Mouse (Mus musculus): ENCODE results near the gene AU022252. TPM values are rescaled to one million over a fixed set of nuclear protein-coding genes. Genes with fewer than 3 reads are reported as not detected.

The AU022252 gene
- polyA plus RNA-seq, 1 experiment from 2014 or later: 24.0 TPM

- Histone ChIP-seq H3K4me3 (ENCODE audit: low read depth, low read length) (peak within 1 kb of the TSS; percentile 63), H3K36me3 (ENCODE audit: control insufficient read depth, insufficient read depth, low read length) (no peaks in the 10 kb centered on the region), H3K27ac (ENCODE audit: low read length) (no peak within 1 kb of the TSS), H3K9ac (replicated peaks; ENCODE audit: low read depth, low read length) (peak within 1 kb of the TSS; percentile 78), H3K4me1 (ENCODE audit: control insufficient read depth, insufficient read depth, low read length) (peaks cover 5% of the 10 kb centered on the region; the same call in 1 of the 2 replicates), H3K9me3 (ENCODE audit: control insufficient read depth, low read depth, low read length) (no peaks in the 10 kb centered on the region), H3K4me2 (replicated peaks; ENCODE audit: low read depth, low read length) (peak within 1 kb of the TSS; percentile 72), H3K27me3 (ENCODE audit: control insufficient read depth, insufficient read depth, low read length) (no peaks in the 10 kb centered on the region)
- ATAC-seq (ENCODE audit: insufficient number of reproducible peaks, insufficient read depth, low FRiP score, low read depth): peak; percentile 100
- whole genome bisulfite sequencing: under 1% methylated on average over 40 of the region's 40 CpGs
Observed at GRCm38 (mm10) chr4:119173851-119174453, 58.6 kb downstream of the AU022252 start, which contains the start of gene Zfp691. TSS of gene Zfp691 (minus strand) at chr4:119174195.

DNA sequence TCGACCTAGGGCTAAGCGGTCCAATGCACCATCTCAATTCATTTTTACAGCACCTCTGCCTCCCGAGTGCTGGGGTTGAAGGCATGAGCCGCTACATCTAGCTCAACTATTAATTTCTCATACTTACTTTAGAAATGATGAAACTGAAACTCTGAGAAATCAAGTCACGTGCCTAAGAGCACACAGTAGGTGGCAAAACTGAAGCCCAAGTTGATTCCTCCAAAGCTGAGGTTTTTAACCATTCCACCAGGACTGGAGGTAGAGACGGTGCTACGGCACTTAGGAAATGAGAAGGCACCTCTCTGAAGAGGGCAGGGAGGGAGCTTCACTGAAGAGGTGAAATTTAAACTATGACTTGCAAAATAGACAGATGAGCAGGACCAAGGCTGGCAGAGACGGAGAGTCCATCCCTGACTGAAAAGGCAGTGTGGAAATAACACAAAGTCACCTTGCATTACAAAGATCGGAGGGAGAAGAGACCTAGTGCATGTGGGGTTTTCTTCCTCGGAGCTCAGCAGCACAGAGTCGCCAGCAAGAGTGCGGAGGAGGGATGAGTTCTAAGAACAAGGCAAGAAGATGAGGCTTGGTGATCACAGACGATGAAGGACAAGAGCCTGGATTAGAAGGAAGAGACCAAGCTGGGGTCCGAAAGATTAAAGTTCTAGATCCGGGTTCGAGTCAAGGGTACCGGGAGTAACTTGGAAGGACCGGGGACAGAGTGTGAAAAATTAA, 59.4 kb downstream of the AU022252 start:
- Histone ChIP-seq H3K4me1 (ENCODE audit: control insufficient read depth, insufficient read depth, low read length) (peaks cover 5% of the 10 kb centered on the region; the same call in 1 of the 2 replicates), H3K27me3 (ENCODE audit: control insufficient read depth, insufficient read depth, low read length) (no peaks in the 10 kb centered on the region), H3K9me3 (ENCODE audit: control insufficient read depth, low read depth, low read length) (no peaks in the 10 kb centered on the region), H3K4me3 (ENCODE audit: low read depth, low read length) (peak overlapping the region; percentile 63), H3K36me3 (ENCODE audit: control insufficient read depth, insufficient read depth, low read length) (no peaks in the 10 kb centered on the region; the same call in 1 of the 2 replicates), H3K4me2 (replicated peaks; ENCODE audit: low read depth, low read length) (peak overlapping the region; percentile 72), H3K27ac (ENCODE audit: low read length) (no peak overlapping the region), H3K9ac (replicated peaks; ENCODE audit: low read depth, low read length) (peak overlapping the region; percentile 78)
- WGBS: 34% methylated on average over 18 of the region's 18 CpGs
- ATAC-seq (ENCODE audit: insufficient number of reproducible peaks, insufficient read depth, low FRiP score, low read depth): no peak

DNA sequence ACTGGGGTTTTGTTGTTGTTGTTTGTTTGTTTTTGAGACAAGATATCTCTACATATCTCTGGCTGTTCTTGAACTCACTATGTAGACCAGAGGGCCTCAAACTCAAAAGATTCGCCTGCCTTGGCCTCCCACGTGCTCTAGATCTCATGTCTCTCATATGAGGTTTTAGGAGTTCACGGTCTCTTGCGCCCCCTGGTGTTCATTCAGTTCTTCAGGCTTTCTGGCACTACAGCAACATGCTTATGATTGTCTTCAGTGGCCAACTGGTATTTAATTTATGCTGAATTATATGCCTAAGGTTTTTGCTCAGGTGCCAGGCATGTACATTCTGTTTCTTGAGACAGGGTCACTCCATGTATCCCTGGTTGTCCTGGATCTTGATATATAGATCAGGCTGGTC, 64.8 kb downstream of the AU022252 start:
- 5% methylated on average over 4 of the region's 4 CpGs for WGBS
- Histone ChIP-seq H3K4me2 (replicated peaks; ENCODE audit: low read depth, low read length) (no peak overlapping the region), H3K9me3 (ENCODE audit: control insufficient read depth, low read depth, low read length) (no peaks in the 10 kb centered on the region), H3K9ac (replicated peaks; ENCODE audit: low read depth, low read length) (no peak overlapping the region), H3K4me1 (ENCODE audit: control insufficient read depth, insufficient read depth, low read length) (no peaks in the 10 kb centered on the region), H3K36me3 (ENCODE audit: control insufficient read depth, insufficient read depth, low read length) (no peaks in the 10 kb centered on the region; the same call in 1 of the 2 replicates), H3K27ac (ENCODE audit: low read length) (no peak overlapping the region), H3K27me3 (ENCODE audit: control insufficient read depth, insufficient read depth, low read length) (no peaks in the 10 kb centered on the region), H3K4me3 (ENCODE audit: low read depth, low read length) (no peak overlapping the region)
- no peak for ATAC-seq (ENCODE audit: insufficient number of reproducible peaks, insufficient read depth, low FRiP score, low read depth)

- no peaks in the 10 kb centered on the region for H3K27me3 ChIP-seq (ENCODE audit: control insufficient read depth, insufficient read depth, low read length)
- H3K4me3 ChIP-seq (ENCODE audit: low read depth, low read length): no peak overlapping the region
- no peaks in the 10 kb centered on the region for H3K9me3 ChIP-seq (ENCODE audit: control insufficient read depth, low read depth, low read length)
- H3K27ac ChIP-seq (ENCODE audit: low read length): no peak overlapping the region
- H3K4me1 ChIP-seq (ENCODE audit: control insufficient read depth, insufficient read depth, low read length): no peaks in the 10 kb centered on the region
- no peak overlapping the region for H3K4me2 ChIP-seq (replicated peaks; ENCODE audit: low read depth, low read length)
- H3K9ac ChIP-seq (replicated peaks; ENCODE audit: low read depth, low read length): no peak overlapping the region
- no peak for ATAC-seq (ENCODE audit: insufficient number of reproducible peaks, insufficient read depth, low FRiP score, low read depth)
- no peaks in the 10 kb centered on the region; the same call in 1 of the 2 replicates for H3K36me3 ChIP-seq (ENCODE audit: control insufficient read depth, insufficient read depth, low read length)
- 78% methylated on average over 4 of the region's 4 CpGs for WGBS
Observed at GRCm38 (mm10) chr4:119167068-119167467, 65.4 kb downstream of the AU022252 start.

DNA sequence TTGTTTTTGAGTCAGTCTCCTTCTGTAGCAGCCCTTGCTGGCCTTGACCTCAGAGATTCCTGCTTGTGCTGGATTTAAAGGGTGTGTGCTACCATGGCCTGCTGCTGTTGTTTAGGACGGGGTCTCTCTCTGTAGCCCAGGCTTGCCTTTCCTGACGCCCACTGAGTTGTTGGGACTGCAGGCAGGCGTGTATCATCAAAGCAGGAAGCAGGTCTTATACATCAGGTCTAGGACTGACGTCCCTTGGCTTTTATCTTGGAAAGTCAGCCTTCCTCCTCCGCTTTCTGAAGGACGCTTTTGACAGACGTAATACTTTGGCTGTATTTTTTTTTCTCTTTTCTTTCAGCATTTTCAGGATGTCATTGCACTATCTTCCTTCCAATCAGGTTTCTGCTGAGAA, 66.6 kb downstream of the AU022252 start:
- H3K27me3 ChIP-seq (ENCODE audit: control insufficient read depth, insufficient read depth, low read length): no peaks in the 10 kb centered on the region
- no peaks in the 10 kb centered on the region for H3K4me1 ChIP-seq (ENCODE audit: control insufficient read depth, insufficient read depth, low read length)
- H3K9me3 ChIP-seq (ENCODE audit: control insufficient read depth, low read depth, low read length): no peaks in the 10 kb centered on the region
- no peak overlapping the region for H3K9ac ChIP-seq (replicated peaks; ENCODE audit: low read depth, low read length)
- H3K27ac ChIP-seq (ENCODE audit: low read length): no peak overlapping the region
- H3K4me2 ChIP-seq (replicated peaks; ENCODE audit: low read depth, low read length): no peak overlapping the region
- H3K36me3 ChIP-seq (ENCODE audit: control insufficient read depth, insufficient read depth, low read length): no peaks in the 10 kb centered on the region; the same call in 1 of the 2 replicates
- no peak overlapping the region for H3K4me3 ChIP-seq (ENCODE audit: low read depth, low read length)
- no peak for ATAC-seq (ENCODE audit: insufficient number of reproducible peaks, insufficient read depth, low FRiP score, low read depth)
- 71% methylated on average over 7 of the region's 7 CpGs for WGBS

DNA sequence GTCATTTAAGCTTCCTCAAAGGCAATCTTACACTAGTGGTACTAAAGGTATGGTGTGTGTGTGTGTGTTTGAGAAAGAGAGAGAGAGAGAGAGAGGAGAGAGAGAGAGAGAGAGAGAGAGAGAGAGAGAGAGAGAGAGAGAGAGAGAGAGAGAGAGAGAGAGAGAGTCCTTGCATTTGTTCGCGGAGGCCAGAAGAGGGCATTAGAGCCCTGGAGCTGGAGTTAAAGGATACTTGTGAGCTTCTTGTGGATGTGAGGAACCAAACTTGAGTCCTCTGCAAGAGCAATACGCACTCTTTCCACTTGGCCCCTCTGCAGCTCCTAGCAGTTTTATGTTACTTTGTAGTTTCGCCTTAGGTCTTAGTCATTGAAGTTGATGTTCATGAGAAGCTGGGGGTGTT, 69.5 kb downstream of the AU022252 start:
- ATAC-seq (ENCODE audit: insufficient number of reproducible peaks, insufficient read depth, low FRiP score, low read depth): no peak
- Histone ChIP-seq H3K9me3 (ENCODE audit: control insufficient read depth, low read depth, low read length) (no peaks in the 10 kb centered on the region), H3K4me2 (replicated peaks; ENCODE audit: low read depth, low read length) (no peak overlapping the region), H3K36me3 (ENCODE audit: control insufficient read depth, insufficient read depth, low read length) (no peaks in the 10 kb centered on the region), H3K9ac (replicated peaks; ENCODE audit: low read depth, low read length) (no peak overlapping the region), H3K27ac (ENCODE audit: low read length) (no peak overlapping the region), H3K4me3 (ENCODE audit: low read depth, low read length) (no peak overlapping the region), H3K4me1 (ENCODE audit: control insufficient read depth, insufficient read depth, low read length) (no peaks in the 10 kb centered on the region), H3K27me3 (ENCODE audit: control insufficient read depth, insufficient read depth, low read length) (no peaks in the 10 kb centered on the region)
- 74% methylated on average over 4 of the region's 4 CpGs for WGBS

DNA sequence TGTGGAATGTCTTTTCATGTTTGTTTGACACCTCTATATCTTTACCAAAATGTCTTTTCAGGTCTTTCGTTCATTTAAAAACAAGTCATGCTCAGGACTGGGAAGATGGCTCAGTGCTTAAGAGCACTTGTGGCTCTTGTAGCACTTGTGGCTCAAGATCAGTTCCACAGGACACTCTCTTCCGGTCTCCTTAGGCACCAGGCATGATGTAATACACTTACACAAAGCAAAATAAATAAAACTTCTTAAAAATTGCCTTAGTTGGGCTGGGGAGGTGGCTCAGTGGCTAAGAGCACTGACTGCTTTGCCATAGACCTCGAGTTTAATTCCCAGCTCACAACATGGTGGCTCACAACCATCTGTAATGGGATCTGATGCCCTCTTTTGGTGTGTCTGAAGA, 71.2 kb downstream of the AU022252 start:
- no peaks in the 10 kb centered on the region for H3K36me3 ChIP-seq (ENCODE audit: control insufficient read depth, insufficient read depth, low read length)
- WGBS: 71% methylated on average over 3 of the region's 3 CpGs
- no peaks in the 10 kb centered on the region for H3K9me3 ChIP-seq (ENCODE audit: control insufficient read depth, low read depth, low read length)
- H3K4me3 ChIP-seq (ENCODE audit: low read depth, low read length): no peak overlapping the region
- H3K9ac ChIP-seq (replicated peaks; ENCODE audit: low read depth, low read length): no peak overlapping the region
- no peaks in the 10 kb centered on the region for H3K4me1 ChIP-seq (ENCODE audit: control insufficient read depth, insufficient read depth, low read length)
- no peak for ATAC-seq (ENCODE audit: insufficient number of reproducible peaks, insufficient read depth, low FRiP score, low read depth)
- H3K4me2 ChIP-seq (replicated peaks; ENCODE audit: low read depth, low read length): no peak overlapping the region
- H3K27me3 ChIP-seq (ENCODE audit: control insufficient read depth, insufficient read depth, low read length): no peaks in the 10 kb centered on the region
- no peak overlapping the region for H3K27ac ChIP-seq (ENCODE audit: low read length)

DNA sequence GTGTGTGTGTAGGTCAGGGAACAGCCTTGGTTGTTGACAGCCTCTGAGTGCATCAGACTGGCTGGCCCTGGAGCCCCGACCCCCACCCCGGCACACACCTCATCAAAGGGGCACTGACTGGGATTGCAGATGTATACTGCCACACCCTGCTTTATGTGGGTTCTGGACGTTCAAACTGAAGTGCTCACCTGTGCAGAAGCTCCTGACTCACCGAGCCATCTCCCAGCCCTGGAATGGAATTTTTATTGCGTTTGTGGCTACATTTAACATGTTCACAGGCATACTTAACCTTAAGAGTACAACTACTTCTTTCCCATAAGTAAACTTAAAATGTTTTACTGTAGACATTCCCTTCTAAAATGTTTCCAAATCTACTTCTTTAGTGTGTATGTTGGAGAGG, 74.6 kb downstream of the AU022252 start:
- H3K9ac ChIP-seq (replicated peaks; ENCODE audit: low read depth, low read length): no peak overlapping the region
- ATAC-seq (ENCODE audit: insufficient number of reproducible peaks, insufficient read depth, low FRiP score, low read depth): no peak
- H3K36me3 ChIP-seq (ENCODE audit: control insufficient read depth, insufficient read depth, low read length): no peaks in the 10 kb centered on the region
- H3K27ac ChIP-seq (ENCODE audit: low read length): no peak overlapping the region
- H3K4me1 ChIP-seq (ENCODE audit: control insufficient read depth, insufficient read depth, low read length): no peaks in the 10 kb centered on the region
- H3K9me3 ChIP-seq (ENCODE audit: control insufficient read depth, low read depth, low read length): no peaks in the 10 kb centered on the region
- WGBS: 73% methylated on average over 5 of the region's 5 CpGs
- no peaks in the 10 kb centered on the region for H3K27me3 ChIP-seq (ENCODE audit: control insufficient read depth, insufficient read depth, low read length)
- H3K4me2 ChIP-seq (replicated peaks; ENCODE audit: low read depth, low read length): no peak overlapping the region
- no peak overlapping the region for H3K4me3 ChIP-seq (ENCODE audit: low read depth, low read length)

Measured in stomach, embryonic 14.5 days (tissue).